Mouse (Mus musculus): ENCODE results near the gene Hic2. TPM values are rescaled to one million over a fixed set of nuclear protein-coding genes. Genes with fewer than 3 reads are reported as not detected.

Gene Hic2
- polyA plus RNA-seq, 1 experiment from 2014 or later, result 1.4 TPM

- no peak overlapping the region for H3K4me3 ChIP-seq (ENCODE audit: low read depth, low read length)
- TF ChIP-seq EP300 (IDR thresholded peaks at IDR 0.05; ENCODE audit: low read depth) (no peak), CTCF (IDR thresholded peaks at IDR 0.05; ENCODE audit: low read depth) (no peak)
- WGBS (ENCODE audit: insufficient replicate concordance), result 72% methylated on average over 1 of the region's 1 CpGs
- H3K9ac ChIP-seq (replicated peaks), result no peak overlapping the region
- no peak for ATAC-seq
- H3K27me3 ChIP-seq (ENCODE audit: insufficient read depth, low read length), result no peaks in the 10 kb centered on the region
- DNase-seq, result no peak
- no peaks in the 10 kb centered on the region for H3K36me3 ChIP-seq (replicated peaks; ENCODE audit: insufficient read depth, low read length)
- H3K4me2 ChIP-seq (ENCODE audit: low read depth, low read length), result no peak overlapping the region
- H3K27ac ChIP-seq (ENCODE audit: low read depth), result no peak overlapping the region
- peaks cover 28% of the 10 kb centered on the region for H3K4me1 ChIP-seq (ENCODE audit: insufficient read depth)
- no peaks in the 10 kb centered on the region for H3K9me3 ChIP-seq (ENCODE audit: low read length)
Measured at GRCm38 (mm10) chr16:17244996-17245395, 11.6 kb downstream of the Hic2 start.

GRCm38 (mm10) chr16:17247727-17248126, 14.4 kb downstream of the Hic2 start:
- no peak for TF ChIP-seq CTCF (IDR thresholded peaks at IDR 0.05; ENCODE audit: low read depth)
- no peak for TF ChIP-seq EP300 (IDR thresholded peaks at IDR 0.05; ENCODE audit: low read depth)
- no peak overlapping the region for H3K9ac ChIP-seq (replicated peaks)
- DNase-seq, result peak; percentile 51
- no peaks in the 10 kb centered on the region for H3K27me3 ChIP-seq (ENCODE audit: insufficient read depth, low read length)
- H3K9me3 ChIP-seq (ENCODE audit: low read length), result no peaks in the 10 kb centered on the region
- no peaks in the 10 kb centered on the region for H3K36me3 ChIP-seq (replicated peaks; ENCODE audit: insufficient read depth, low read length)
- no peak overlapping the region for H3K27ac ChIP-seq (ENCODE audit: low read depth)
- ATAC-seq, result no peak
- H3K4me2 ChIP-seq (ENCODE audit: low read depth, low read length), result no peak overlapping the region
- no peak overlapping the region for H3K4me3 ChIP-seq (ENCODE audit: low read depth, low read length)
- WGBS (ENCODE audit: insufficient replicate concordance), result 53% methylated on average over 4 of the region's 4 CpGs
- peaks cover 40% of the 10 kb centered on the region for H3K4me1 ChIP-seq (ENCODE audit: insufficient read depth)

DNA sequence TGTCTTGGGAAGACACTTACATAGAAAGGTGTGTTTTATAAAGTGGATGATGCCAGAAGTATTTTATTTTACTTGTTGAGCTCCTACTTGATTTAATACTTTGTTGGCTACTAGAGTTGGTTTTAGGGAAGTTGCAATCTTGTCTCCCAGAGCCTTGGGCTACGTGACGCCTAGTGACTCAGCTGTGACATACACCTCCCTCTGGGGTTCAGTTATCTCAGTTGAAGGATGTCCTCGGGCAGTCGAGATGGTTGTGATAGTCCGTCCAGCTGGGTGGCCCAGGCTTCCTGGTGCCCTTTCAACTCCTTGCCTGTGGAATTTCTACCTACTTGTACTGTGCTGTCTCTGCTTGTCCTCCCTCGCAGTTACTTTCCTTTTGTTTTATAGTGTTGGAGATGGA, 15.8 kb downstream of the Hic2 start:
- ATAC-seq (peak; percentile 32; the same call in 1 of the 2 replicates), DNase-seq (peak; percentile 20)
- Histone ChIP-seq H3K4me2 (ENCODE audit: low read depth, low read length) (peak overlapping the region; percentile 22; the same call in 1 of the 2 replicates), H3K4me1 (ENCODE audit: insufficient read depth) (peaks cover 49% of the 10 kb centered on the region), H3K4me3 (ENCODE audit: low read depth, low read length) (no peak overlapping the region), H3K27ac (ENCODE audit: low read depth) (no peak overlapping the region), H3K9ac (replicated peaks) (no peak overlapping the region), H3K36me3 (replicated peaks; ENCODE audit: insufficient read depth, low read length) (no peaks in the 10 kb centered on the region), H3K9me3 (ENCODE audit: low read length) (no peaks in the 10 kb centered on the region), H3K27me3 (ENCODE audit: insufficient read depth, low read length) (no peaks in the 10 kb centered on the region)
- TF ChIP-seq CTCF (IDR thresholded peaks at IDR 0.05; ENCODE audit: low read depth), result no peak
- peak; percentile 16; the same call in 1 of the 2 replicates for TF ChIP-seq EP300 (IDR thresholded peaks at IDR 0.05; ENCODE audit: low read depth)
- 21% methylated on average over 6 of the region's 6 CpGs for WGBS (ENCODE audit: insufficient replicate concordance)

DNA sequence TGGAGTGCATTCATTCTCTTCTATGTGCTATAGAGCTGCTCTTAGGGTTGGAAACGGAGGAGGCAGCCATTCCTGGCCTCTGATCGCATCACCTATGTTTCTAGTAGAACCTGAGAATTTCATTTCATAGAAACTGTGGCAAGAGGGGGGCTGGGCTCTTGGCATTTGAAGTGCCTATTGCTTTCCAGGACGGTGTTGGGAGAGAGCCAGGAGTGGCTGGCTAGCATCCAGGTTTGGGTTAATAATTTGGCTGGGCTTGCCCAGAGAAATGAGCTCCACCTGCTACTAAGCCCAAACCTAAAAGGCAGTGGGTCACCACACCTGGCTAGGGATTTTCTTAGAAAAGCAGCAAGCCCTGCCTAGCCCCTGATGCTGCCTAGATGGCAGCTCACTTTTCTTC, 18.2 kb downstream of the Hic2 start:
- H3K4me3 ChIP-seq (ENCODE audit: low read depth, low read length), result no peak overlapping the region
- 0 out of 2 replicates have a peak, but pooled peaks cover 2% of the 10 kb centered on the region for H3K36me3 ChIP-seq (replicated peaks; ENCODE audit: insufficient read depth, low read length)
- DNase-seq, result peak; percentile 87
- TF ChIP-seq CTCF (IDR thresholded peaks at IDR 0.05; ENCODE audit: low read depth), result no peak
- no peak for TF ChIP-seq EP300 (IDR thresholded peaks at IDR 0.05; ENCODE audit: low read depth)
- H3K4me1 ChIP-seq (ENCODE audit: insufficient read depth), result peaks cover 52% of the 10 kb centered on the region
- no peak overlapping the region for H3K9ac ChIP-seq (replicated peaks)
- H3K27me3 ChIP-seq (ENCODE audit: insufficient read depth, low read length), result no peaks in the 10 kb centered on the region
- peak overlapping the region; percentile 41; the same call in 1 of the 2 replicates for H3K4me2 ChIP-seq (ENCODE audit: low read depth, low read length)
- ATAC-seq, result peak; percentile 57
- 42% methylated on average over 3 of the region's 3 CpGs for WGBS (ENCODE audit: insufficient replicate concordance)
- H3K27ac ChIP-seq (ENCODE audit: low read depth), result 0 out of 2 replicates have a peak overlapping the region, but pooled peaks have one; percentile 16
- no peaks in the 10 kb centered on the region for H3K9me3 ChIP-seq (ENCODE audit: low read length)

GRCm38 (mm10) chr16:17252086-17252726, 18.8 kb downstream of the Hic2 start:
- ATAC-seq (peak; percentile 76), DNase-seq (no peak)
- Histone ChIP-seq H3K9me3 (ENCODE audit: low read length) (no peaks in the 10 kb centered on the region), H3K4me3 (ENCODE audit: low read depth, low read length) (no peak overlapping the region), H3K4me1 (ENCODE audit: insufficient read depth) (peaks cover 50% of the 10 kb centered on the region), H3K36me3 (replicated peaks; ENCODE audit: insufficient read depth, low read length) (peaks cover 2% of the 10 kb centered on the region; the same call in 1 of the 2 replicates), H3K4me2 (ENCODE audit: low read depth, low read length) (peak overlapping the region; percentile 41), H3K9ac (replicated peaks) (no peak overlapping the region), H3K27ac (ENCODE audit: low read depth) (0 out of 2 replicates have a peak overlapping the region, but pooled peaks have one; percentile 16), H3K27me3 (ENCODE audit: insufficient read depth, low read length) (no peaks in the 10 kb centered on the region)
- TF ChIP-seq EP300 (IDR thresholded peaks at IDR 0.05; ENCODE audit: low read depth), result peak; percentile 91
- no peak for TF ChIP-seq CTCF (IDR thresholded peaks at IDR 0.05; ENCODE audit: low read depth)
- WGBS (ENCODE audit: insufficient replicate concordance), result 50% methylated on average over 3 of the region's 3 CpGs

GRCm38 (mm10) chr16:17252841-17253240, 19.5 kb downstream of the Hic2 start:
- Histone ChIP-seq H3K9ac (replicated peaks) (no peak overlapping the region), H3K36me3 (replicated peaks; ENCODE audit: insufficient read depth, low read length) (peaks cover 3% of the 10 kb centered on the region; the same call in 1 of the 2 replicates), H3K4me2 (ENCODE audit: low read depth, low read length) (0 out of 2 replicates have a peak overlapping the region, but pooled peaks have one; percentile 12), H3K4me1 (ENCODE audit: insufficient read depth) (peaks cover 44% of the 10 kb centered on the region), H3K4me3 (ENCODE audit: low read depth, low read length) (no peak overlapping the region), H3K27ac (ENCODE audit: low read depth) (no peak overlapping the region), H3K27me3 (ENCODE audit: insufficient read depth, low read length) (no peaks in the 10 kb centered on the region), H3K9me3 (ENCODE audit: low read length) (no peaks in the 10 kb centered on the region)
- 64% methylated on average over 7 of the region's 7 CpGs for WGBS (ENCODE audit: insufficient replicate concordance)
- ATAC-seq (no peak), DNase-seq (peak; percentile 21)
- TF ChIP-seq CTCF (IDR thresholded peaks at IDR 0.05; ENCODE audit: low read depth), result no peak
- no peak for TF ChIP-seq EP300 (IDR thresholded peaks at IDR 0.05; ENCODE audit: low read depth)

Measured in liver, postnatal 0 days (tissue).